Mouse (Mus musculus) brain, adult 2 months (tissue): ENCODE results near the gene Sept9.

Experiments
- DNase-seq: peaks from one replicate; pipeline ENCODE4 v3.0.0; 2011; ENCODE audit warnings: low read depth, low spot score

The Sept9 gene

DNA sequence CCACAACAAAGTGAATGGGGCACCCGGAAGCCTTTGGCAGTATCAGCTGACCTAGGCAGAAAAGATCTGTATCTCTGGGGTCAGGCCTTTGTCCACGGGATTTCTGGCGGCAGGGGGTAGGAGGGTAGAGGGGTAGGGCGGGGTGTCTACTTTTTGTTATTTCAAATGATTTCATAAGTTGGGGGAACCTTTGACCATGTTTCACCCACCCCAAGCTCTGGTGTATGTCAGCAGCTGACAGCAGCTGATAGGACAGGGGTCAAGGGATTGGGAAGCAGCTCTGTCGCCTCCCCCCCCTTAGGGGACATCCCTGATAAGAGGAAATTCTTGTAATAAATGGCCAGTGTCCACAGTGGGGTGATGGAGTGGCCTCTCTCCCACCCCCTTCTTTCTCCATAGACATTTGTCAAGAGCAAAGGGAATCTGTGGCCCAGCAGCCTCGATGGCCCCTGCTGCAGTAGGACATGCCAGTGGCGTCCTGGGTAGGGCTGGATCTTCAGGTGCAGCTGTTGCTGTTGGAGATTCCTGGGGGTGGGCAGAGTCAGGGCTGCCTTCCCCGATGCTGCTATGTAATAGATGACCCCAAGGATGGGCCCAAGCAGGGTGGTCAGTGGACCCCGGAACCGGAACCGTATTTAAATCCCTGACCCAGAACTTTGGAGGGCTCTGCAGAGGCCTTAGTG is 145.0 kb downstream of the Sept9 start:
- DNase-seq: no peak

GRCm38 (mm10) chr11:117345022-117345765 is 145.7 kb downstream of the Sept9 start:
- DNase-seq: no peak

- no peak for DNase-seq
Observed at GRCm38 (mm10) chr11:117347256-117347655, 147.8 kb downstream of the Sept9 start.

DNA sequence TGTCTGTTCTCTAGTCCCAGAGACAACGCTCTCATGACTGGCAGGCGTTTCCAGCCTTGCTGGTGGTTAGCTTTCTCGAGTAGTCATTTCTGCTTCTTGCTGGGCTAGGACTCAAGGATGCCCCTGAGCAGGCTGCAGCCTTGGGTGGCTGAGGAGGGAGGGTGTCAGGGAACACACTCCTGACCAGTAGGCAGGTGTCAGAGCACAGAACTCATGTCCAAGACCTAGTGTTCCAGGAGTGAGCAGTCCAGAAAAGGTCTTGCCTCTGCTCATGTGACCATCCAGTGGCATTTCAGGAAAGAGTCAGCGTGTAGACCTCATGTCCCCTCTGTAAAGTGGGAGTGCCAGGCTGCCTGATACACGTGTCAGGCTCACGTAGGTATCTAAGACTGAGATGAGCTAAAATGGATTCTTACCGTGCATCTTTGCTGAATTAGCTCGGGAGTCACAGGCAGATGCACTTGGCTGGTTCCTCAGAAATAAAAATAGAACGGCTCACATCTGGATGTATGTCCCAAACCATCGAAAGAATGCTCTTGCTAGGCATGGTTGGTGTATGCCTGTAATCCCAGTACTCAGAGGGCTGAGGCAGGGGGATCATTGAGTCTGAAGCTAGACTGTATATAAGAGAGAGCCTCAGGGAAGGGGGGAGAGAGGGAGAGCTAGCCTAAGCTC is 149.1 kb downstream of the Sept9 start:
- no peak for DNase-seq

DNA sequence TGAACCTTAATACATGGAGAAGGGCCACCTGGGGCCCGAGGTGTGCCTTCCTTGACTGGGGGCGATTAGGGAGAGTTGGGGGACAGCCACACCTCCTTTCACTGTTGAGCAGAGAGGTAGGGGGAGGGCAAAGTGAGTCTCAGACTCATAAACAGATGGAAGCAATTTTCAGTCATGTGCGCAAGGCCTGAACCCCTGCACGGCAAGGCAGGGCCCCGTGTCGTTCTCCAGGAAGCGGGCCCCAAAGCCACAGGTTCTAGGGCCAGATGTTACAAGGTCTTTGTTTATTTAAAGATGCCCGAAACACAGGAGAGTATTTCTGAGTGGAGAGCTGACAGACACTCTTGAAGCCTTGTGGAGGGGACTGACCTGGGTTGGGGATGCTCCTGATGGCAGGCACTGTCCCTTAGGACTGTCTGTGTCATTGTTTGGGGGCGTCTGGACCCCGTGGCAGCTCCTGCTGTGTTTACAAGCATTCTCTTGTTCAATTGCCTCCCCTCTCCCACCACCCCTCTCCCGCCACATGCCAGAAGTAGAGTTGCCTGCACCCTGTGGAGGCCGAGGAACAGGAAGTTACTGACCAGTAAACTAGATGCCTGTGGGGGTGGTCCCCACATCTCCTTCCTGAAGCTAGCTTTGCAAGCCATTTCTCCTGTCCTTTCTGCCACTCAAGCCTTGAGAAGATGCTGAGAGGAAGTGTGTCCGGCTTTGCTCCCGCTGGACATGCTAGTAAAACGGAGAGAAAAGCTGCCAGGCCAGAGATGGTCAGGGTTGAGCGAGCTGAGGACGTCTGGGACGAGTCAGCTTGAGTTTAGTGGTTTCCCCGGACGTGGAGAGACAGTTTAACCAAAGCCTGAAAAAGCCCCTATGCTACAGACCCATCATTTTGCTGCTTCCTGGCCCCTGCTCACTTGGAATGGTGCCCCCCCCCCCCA is 150.2 kb downstream of the Sept9 start:
- DNase-seq: no peak

DNA sequence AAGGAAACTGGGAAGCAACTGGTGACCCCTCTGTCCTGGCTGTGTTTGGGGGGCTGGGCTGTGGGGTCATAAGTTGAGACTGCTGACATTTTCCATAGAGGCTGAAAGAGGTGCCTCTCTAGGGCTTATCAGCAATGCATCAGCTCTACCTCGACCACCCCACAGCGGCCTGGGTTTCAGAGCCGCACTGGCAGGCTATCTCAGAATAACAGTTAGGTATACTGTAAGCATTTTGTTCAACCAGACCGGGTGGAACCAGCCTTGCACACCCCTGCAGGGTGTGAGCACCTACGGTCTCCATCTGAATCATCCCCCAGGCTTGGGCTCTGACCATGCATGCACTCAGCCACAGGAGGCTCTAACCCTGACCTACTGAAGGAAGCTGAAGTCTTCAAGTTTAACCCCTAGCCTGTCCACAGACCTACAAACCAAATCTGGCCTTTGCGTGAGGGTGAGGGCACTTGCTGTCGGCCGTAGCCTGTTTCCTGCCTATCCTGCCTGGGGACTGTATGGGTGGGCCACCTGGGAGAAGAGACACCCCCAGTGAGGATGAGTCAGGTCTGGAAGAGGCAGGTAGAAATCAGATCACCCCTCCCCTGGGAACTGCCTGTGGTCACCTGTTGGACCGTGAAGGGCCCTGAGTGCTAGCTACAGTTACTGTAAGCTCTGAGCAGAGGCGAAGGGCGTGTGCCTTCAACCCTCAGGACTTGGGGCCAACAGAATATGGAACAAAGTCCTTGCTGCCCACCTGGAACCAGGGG is 151.2 kb downstream of the Sept9 start:
- DNase-seq: no peak

DNA sequence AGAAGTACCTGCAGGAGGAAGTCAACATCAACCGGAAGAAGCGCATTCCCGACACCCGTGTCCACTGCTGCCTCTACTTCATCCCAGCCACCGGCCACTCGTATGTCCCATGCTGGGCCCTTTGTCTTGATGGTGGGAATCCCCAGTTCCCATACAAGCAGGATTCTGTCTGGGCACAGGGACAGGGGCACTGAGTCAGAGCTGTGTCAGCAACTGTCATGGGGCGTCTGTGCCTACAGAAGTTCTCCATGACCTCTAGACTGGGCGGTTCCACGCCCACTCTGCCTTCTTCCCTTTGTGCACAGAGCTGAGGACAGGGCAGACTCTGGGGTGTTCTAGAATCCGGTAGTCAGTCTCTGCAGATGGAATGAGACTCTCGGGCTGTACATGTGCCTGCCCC is 153.7 kb downstream of the Sept9 start:
- DNase-seq: no peak

DNA sequence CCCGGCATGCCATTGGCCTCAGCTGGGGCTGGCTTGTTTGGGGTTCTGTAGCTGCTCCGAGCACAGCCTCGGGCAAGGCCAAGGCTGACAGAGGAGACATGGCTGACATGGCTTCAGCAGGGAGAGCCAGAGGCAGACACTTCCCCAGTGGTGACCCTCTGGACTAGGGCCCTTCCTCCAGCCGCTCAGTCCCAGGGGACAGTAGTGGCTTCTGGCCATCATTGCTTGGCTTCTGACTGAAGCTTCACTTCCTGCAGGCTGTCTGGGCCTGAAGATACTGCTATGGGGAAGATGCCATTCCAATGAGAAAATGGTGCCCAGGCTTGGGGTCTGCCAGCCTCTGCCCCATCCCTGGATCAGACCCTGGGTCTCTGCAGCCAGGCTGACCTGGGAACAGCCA is 154.6 kb downstream of the Sept9 start:
- DNase-seq: no peak

GRCm38 (mm10) chr11:117356937-117357336 is 157.5 kb downstream of the Sept9 start:
- DNase-seq: no peak

GRCm38 (mm10) chr11:117357916-117358639 is 158.6 kb downstream of the Sept9 start:
- peak; percentile 96 for DNase-seq

DNA sequence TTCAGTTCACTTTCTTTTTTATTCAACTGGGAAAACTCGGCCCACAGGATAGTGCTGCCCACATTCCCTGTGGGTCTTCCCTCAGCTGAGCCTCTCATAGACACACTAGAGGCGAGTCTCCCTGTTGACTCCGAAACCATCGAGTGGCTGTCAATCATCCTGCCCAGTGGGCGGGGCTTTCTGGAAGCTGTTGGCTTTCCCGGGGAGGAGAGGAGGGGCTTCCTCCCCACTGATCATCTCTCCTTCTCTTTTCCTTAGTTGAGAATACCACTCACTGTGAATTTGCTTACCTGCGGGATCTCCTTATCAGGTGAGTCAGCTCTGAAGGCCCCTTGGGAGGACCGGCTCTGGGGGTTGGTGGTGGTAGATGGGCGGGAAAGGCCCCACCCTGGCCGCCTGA is 159.7 kb downstream of the Sept9 start:
- no peak for DNase-seq

DNA sequence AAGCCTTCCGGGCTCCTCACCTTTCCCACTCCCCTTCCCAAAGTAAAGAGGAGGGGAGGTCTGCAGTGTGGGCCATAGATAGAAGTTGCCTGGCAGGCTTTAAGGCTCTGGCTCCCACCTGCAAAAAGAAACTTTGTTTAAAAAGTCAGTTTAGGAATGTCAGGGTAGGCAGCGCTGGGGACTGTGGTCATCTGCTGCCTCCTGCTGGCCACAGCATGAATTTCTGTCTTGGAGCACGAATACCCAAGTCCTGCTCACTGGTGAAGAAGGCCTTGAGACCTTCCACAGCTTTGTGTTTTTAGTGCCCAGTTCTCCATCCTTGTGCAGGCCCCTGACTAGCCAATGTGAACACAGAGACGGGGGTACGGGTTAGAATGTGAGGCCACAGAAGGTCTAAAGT is 160.4 kb downstream of the Sept9 start:
- DNase-seq: peak; percentile 81

DNA sequence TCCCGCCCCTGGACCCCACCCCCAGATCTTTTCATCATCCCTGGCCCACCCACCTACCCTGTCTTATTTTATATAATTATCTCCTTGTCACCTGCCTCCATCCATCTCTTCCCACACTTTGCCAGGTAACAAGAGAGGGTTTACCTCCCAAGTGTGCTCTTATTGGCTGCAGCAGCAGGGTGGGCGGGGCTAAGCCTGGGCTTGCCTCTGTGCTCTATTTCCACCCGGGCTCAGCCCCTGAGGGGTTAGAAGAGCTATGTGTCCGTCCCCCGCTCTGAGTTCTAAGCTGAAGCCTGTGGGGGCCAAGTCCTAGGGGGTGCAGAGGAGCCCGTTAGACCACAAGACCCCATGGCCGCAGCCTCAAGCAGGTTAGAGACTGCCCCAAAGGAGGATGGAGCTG is 161.1 kb downstream of the Sept9 start:
- DNase-seq: peak; percentile 21

DNA sequence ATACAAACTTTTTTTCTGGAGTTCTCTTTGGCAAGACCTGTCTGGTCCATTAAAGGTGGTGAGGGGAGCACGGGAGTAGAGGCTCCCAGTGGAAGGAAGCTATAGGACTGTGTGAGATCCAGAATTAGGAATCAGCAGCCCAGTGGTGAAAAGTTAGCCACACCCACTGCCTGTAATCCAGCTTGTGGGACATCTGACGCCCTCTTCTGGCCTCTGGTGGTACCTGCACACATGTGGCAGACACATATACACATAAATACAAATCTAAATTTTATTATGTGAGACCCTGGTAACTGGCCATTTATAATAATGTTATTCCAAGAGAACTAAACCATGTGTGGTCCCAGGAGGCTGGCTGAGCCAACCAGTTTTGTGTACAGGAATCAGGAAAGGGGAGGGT is 162.8 kb downstream of the Sept9 start:
- DNase-seq: no peak

DNA sequence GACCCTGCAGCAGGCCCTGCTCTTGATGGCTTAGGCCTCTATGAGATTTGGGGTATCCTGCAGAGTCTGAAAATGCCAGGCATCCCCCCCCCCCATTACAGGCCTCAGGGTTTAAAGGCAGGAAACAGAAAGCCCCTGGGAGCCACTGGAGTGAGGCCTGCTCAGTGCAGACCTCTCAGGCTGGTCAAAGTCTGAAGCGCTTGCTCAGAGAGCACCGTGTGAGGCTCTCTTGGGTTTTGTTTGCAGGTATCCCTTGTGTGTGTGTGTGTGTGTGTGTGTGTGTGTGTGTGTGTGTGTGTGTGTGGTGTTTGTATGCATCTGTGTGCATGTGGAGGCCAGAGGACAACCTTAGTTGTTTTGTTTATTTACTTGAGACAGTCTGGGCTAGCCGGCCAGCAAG is 164.5 kb downstream of the Sept9 start:
- DNase-seq: no peak

GRCm38 (mm10) chr11:117366426-117366825 is 167.0 kb downstream of the Sept9 start:
- peak; percentile 64 for DNase-seq

- DNase-seq: no peak
Observed at GRCm38 (mm10) chr11:117366861-117367357, 167.4 kb downstream of the Sept9 start.

GRCm38 (mm10) chr11:117367937-117368336 is 168.5 kb downstream of the Sept9 start:
- DNase-seq: no peak

GRCm38 (mm10) chr11:117369347-117369746 is 169.9 kb downstream of the Sept9 start:
- peak; percentile 66 for DNase-seq

GRCm38 (mm10) chr11:117370262-117370850 is 170.9 kb downstream of the Sept9 start:
- DNase-seq: no peak
